Mouse (Mus musculus): Measurements from ENCODE around the gene B3gnt8.

DNA sequence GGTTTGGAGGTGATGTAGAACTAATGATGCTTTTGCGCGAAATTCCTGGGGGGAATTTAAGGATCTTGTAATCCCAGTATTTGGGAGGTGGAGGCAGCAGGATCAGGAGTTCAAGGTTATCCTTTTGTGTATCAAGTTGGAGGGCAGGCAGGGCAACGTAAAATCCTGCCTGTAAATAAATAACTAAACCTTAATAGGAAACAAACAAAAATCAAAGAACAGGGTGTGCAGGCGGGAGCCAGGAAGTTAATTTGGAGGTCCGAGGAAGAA lies 6.8 kb upstream of the B3gnt8 start:
- no peak for TF ChIP-seq CTCF (IDR thresholded peaks at IDR 0.05; ENCODE audit: insufficient read depth, low read length)
- TF ChIP-seq POLR2A (IDR thresholded peaks at IDR 0.05; ENCODE audit: borderline replicate concordance, extremely low read depth, low read depth, low read length) = no peak

All from lung, adult 2 months (tissue).